Mouse (Mus musculus): ENCODE results near the gene Optn. TPM values are rescaled to one million over a fixed set of nuclear protein-coding genes. Genes with fewer than 3 reads are reported as not detected.
A peak's percentile ranks its signal among the peaks of the same experiment; 100 is the strongest.

The Optn gene
- polyA plus RNA-seq, 1 experiment from 2014 or later: 24.3 TPM

GRCm38 (mm10) chr2:5011898-5012490 lies 51.9 kb downstream of the Optn start:
- Histone ChIP-seq H3K4me2 (ENCODE audit: low read length) (peak overlapping the region; percentile 98), H3K27ac (ENCODE audit: low read length) (no peak overlapping the region), H3K9me3 (replicated peaks; ENCODE audit: control insufficient read depth, low read length, poor library complexity, severe bottlenecking) (no peaks in the 10 kb centered on the region), H3K4me3 (ENCODE audit: low read depth, low read length) (peak overlapping the region; percentile 60), H3K9ac (ENCODE audit: low read depth, low read length) (0 out of 2 replicates have a peak overlapping the region, but pooled peaks have one; percentile 30), H3K27me3 (ENCODE audit: control insufficient read depth, insufficient read depth, low read depth, low read length) (no peaks in the 10 kb centered on the region), H3K4me1 (ENCODE audit: control insufficient read depth, insufficient read depth, low read length) (peaks cover 5% of the 10 kb centered on the region), H3K36me3 (ENCODE audit: control insufficient read depth, insufficient read depth, low read length) (no peaks in the 10 kb centered on the region)
- ATAC-seq: no peak
- 13% methylated on average over 8 of the region's 8 CpGs for WGBS

- Histone ChIP-seq H3K27ac (ENCODE audit: low read length) (no peak overlapping the region), H3K4me3 (ENCODE audit: low read depth, low read length) (no peak overlapping the region), H3K4me2 (ENCODE audit: low read length) (no peak overlapping the region), H3K4me1 (ENCODE audit: control insufficient read depth, insufficient read depth, low read length) (peaks cover 1% of the 10 kb centered on the region), H3K9me3 (replicated peaks; ENCODE audit: control insufficient read depth, low read length, poor library complexity, severe bottlenecking) (no peaks in the 10 kb centered on the region), H3K27me3 (ENCODE audit: control insufficient read depth, insufficient read depth, low read depth, low read length) (no peaks in the 10 kb centered on the region), H3K36me3 (ENCODE audit: control insufficient read depth, insufficient read depth, low read length) (no peaks in the 10 kb centered on the region), H3K9ac (ENCODE audit: low read depth, low read length) (no peak overlapping the region)
- ATAC-seq: no peak
- 96% methylated on average over 4 of the region's 4 CpGs for WGBS
These were observed 56.7 kb downstream of the Optn start for GRCm38 (mm10) chr2:5007107-5007506.

- Histone ChIP-seq H3K4me1 (ENCODE audit: control insufficient read depth, insufficient read depth, low read length) (no peaks in the 10 kb centered on the region), H3K9ac (ENCODE audit: low read depth, low read length) (no peak overlapping the region), H3K4me3 (ENCODE audit: low read depth, low read length) (no peak overlapping the region), H3K36me3 (ENCODE audit: control insufficient read depth, insufficient read depth, low read length) (no peaks in the 10 kb centered on the region), H3K4me2 (ENCODE audit: low read length) (no peak overlapping the region), H3K27me3 (ENCODE audit: control insufficient read depth, insufficient read depth, low read depth, low read length) (no peaks in the 10 kb centered on the region), H3K9me3 (replicated peaks; ENCODE audit: control insufficient read depth, low read length, poor library complexity, severe bottlenecking) (no peaks in the 10 kb centered on the region), H3K27ac (ENCODE audit: low read length) (no peak overlapping the region)
- ATAC-seq: no peak
- WGBS: 94% methylated on average over 6 of the region's 6 CpGs
These were observed 62.6 kb downstream of the Optn start for GRCm38 (mm10) chr2:5001266-5001665.

- Histone ChIP-seq H3K4me2 (ENCODE audit: low read length) (no peak overlapping the region), H3K4me1 (ENCODE audit: control insufficient read depth, insufficient read depth, low read length) (no peaks in the 10 kb centered on the region), H3K36me3 (ENCODE audit: control insufficient read depth, insufficient read depth, low read length) (no peaks in the 10 kb centered on the region), H3K27me3 (ENCODE audit: control insufficient read depth, insufficient read depth, low read depth, low read length) (no peaks in the 10 kb centered on the region), H3K9me3 (replicated peaks; ENCODE audit: control insufficient read depth, low read length, poor library complexity, severe bottlenecking) (no peaks in the 10 kb centered on the region), H3K4me3 (ENCODE audit: low read depth, low read length) (no peak overlapping the region), H3K27ac (ENCODE audit: low read length) (no peak overlapping the region), H3K9ac (ENCODE audit: low read depth, low read length) (no peak overlapping the region)
- WGBS: 83% methylated on average over 3 of the region's 3 CpGs
- no peak for ATAC-seq
These were observed 64.9 kb downstream of the Optn start for GRCm38 (mm10) chr2:4998905-4999304.

- Histone ChIP-seq H3K9ac (ENCODE audit: low read depth, low read length) (no peak overlapping the region), H3K4me2 (ENCODE audit: low read length) (no peak overlapping the region), H3K4me3 (ENCODE audit: low read depth, low read length) (no peak overlapping the region), H3K27me3 (ENCODE audit: control insufficient read depth, insufficient read depth, low read depth, low read length) (no peaks in the 10 kb centered on the region), H3K4me1 (ENCODE audit: control insufficient read depth, insufficient read depth, low read length) (no peaks in the 10 kb centered on the region), H3K27ac (ENCODE audit: low read length) (no peak overlapping the region), H3K9me3 (replicated peaks; ENCODE audit: control insufficient read depth, low read length, poor library complexity, severe bottlenecking) (no peaks in the 10 kb centered on the region), H3K36me3 (ENCODE audit: control insufficient read depth, insufficient read depth, low read length) (no peaks in the 10 kb centered on the region)
- WGBS: 89% methylated on average over 6 of the region's 6 CpGs
- no peak for ATAC-seq
These were observed 67.4 kb downstream of the Optn start for GRCm38 (mm10) chr2:4996421-4996824.

- Histone ChIP-seq H3K4me1 (ENCODE audit: control insufficient read depth, insufficient read depth, low read length) (no peaks in the 10 kb centered on the region), H3K36me3 (ENCODE audit: control insufficient read depth, insufficient read depth, low read length) (no peaks in the 10 kb centered on the region), H3K9ac (ENCODE audit: low read depth, low read length) (no peak overlapping the region), H3K4me2 (ENCODE audit: low read length) (no peak overlapping the region), H3K27ac (ENCODE audit: low read length) (no peak overlapping the region), H3K27me3 (ENCODE audit: control insufficient read depth, insufficient read depth, low read depth, low read length) (no peaks in the 10 kb centered on the region), H3K9me3 (replicated peaks; ENCODE audit: control insufficient read depth, low read length, poor library complexity, severe bottlenecking) (no peaks in the 10 kb centered on the region), H3K4me3 (ENCODE audit: low read depth, low read length) (no peak overlapping the region)
- WGBS: 94% methylated on average over 11 of the region's 11 CpGs
- ATAC-seq: no peak
These were observed 68.2 kb downstream of the Optn start for GRCm38 (mm10) chr2:4995646-4996045.

- Histone ChIP-seq H3K4me2 (ENCODE audit: low read length) (no peak overlapping the region), H3K27me3 (ENCODE audit: control insufficient read depth, insufficient read depth, low read depth, low read length) (no peaks in the 10 kb centered on the region), H3K9ac (ENCODE audit: low read depth, low read length) (no peak overlapping the region), H3K9me3 (replicated peaks; ENCODE audit: control insufficient read depth, low read length, poor library complexity, severe bottlenecking) (no peaks in the 10 kb centered on the region), H3K4me3 (ENCODE audit: low read depth, low read length) (no peak overlapping the region), H3K4me1 (ENCODE audit: control insufficient read depth, insufficient read depth, low read length) (no peaks in the 10 kb centered on the region), H3K27ac (ENCODE audit: low read length) (no peak overlapping the region), H3K36me3 (ENCODE audit: control insufficient read depth, insufficient read depth, low read length) (no peaks in the 10 kb centered on the region)
- WGBS: 83% methylated on average over 4 of the region's 4 CpGs
- ATAC-seq: no peak
These were observed 69.4 kb downstream of the Optn start for GRCm38 (mm10) chr2:4994436-4994835.

- Histone ChIP-seq H3K36me3 (ENCODE audit: control insufficient read depth, insufficient read depth, low read length) (no peaks in the 10 kb centered on the region), H3K9me3 (replicated peaks; ENCODE audit: control insufficient read depth, low read length, poor library complexity, severe bottlenecking) (no peaks in the 10 kb centered on the region), H3K27ac (ENCODE audit: low read length) (no peak overlapping the region), H3K4me1 (ENCODE audit: control insufficient read depth, insufficient read depth, low read length) (no peaks in the 10 kb centered on the region), H3K4me3 (ENCODE audit: low read depth, low read length) (no peak overlapping the region), H3K4me2 (ENCODE audit: low read length) (no peak overlapping the region), H3K9ac (ENCODE audit: low read depth, low read length) (no peak overlapping the region), H3K27me3 (ENCODE audit: control insufficient read depth, insufficient read depth, low read depth, low read length) (no peaks in the 10 kb centered on the region)
- 90% methylated on average over 11 of the region's 11 CpGs for WGBS
- no peak for ATAC-seq
These were observed 70.3 kb downstream of the Optn start for GRCm38 (mm10) chr2:4993584-4993983.

- Histone ChIP-seq H3K9ac (ENCODE audit: low read depth, low read length) (no peak overlapping the region), H3K27ac (ENCODE audit: low read length) (no peak overlapping the region), H3K4me2 (ENCODE audit: low read length) (no peak overlapping the region), H3K4me1 (ENCODE audit: control insufficient read depth, insufficient read depth, low read length) (no peaks in the 10 kb centered on the region), H3K27me3 (ENCODE audit: control insufficient read depth, insufficient read depth, low read depth, low read length) (no peaks in the 10 kb centered on the region), H3K9me3 (replicated peaks; ENCODE audit: control insufficient read depth, low read length, poor library complexity, severe bottlenecking) (no peaks in the 10 kb centered on the region), H3K36me3 (ENCODE audit: control insufficient read depth, insufficient read depth, low read length) (no peaks in the 10 kb centered on the region), H3K4me3 (ENCODE audit: low read depth, low read length) (no peak overlapping the region)
- WGBS: 76% methylated on average over 11 of the region's 11 CpGs
- ATAC-seq: no peak
These were observed 74.9 kb downstream of the Optn start for GRCm38 (mm10) chr2:4988826-4989424.

Data from midbrain, embryonic 16.5 days (tissue).